Mouse (Mus musculus) myocyte (in vitro differentiated cells): Measurements from ENCODE around the gene Fxyd6. TPM values are rescaled to one million over a fixed set of nuclear protein-coding genes. Genes with fewer than 3 reads are reported as not detected.

Source experiments
- H3K27me3 ChIP-seq: one replicate; pipeline ENCODE4 v1.6.1; 2011; ENCODE audit not compliant: control insufficient read depth, insufficient read depth, insufficient read length
- H3K36me3 ChIP-seq: one replicate; pipeline ENCODE4 v1.6.1; 2011; ENCODE audit not compliant: control insufficient read depth, insufficient read depth
- H3K4me2 ChIP-seq: one replicate; pipeline ENCODE4 v1.6.1; 2011; ENCODE audit warnings: low read depth, control low read depth
- H3K4me3 ChIP-seq: one replicate; pipeline ENCODE4 v1.5.1; 2011; ENCODE audit warnings: mild to moderate bottlenecking, control low read depth, moderate library complexity
- H3K79me2 ChIP-seq: one replicate; pipeline ENCODE4 v1.6.1; 2011; ENCODE audit not compliant: control insufficient read depth, insufficient read depth
- H3ac ChIP-seq: one replicate; pipeline ENCODE4 v1.6.1; 2011; ENCODE audit not compliant: control insufficient read depth, insufficient read length
- CEBPB ChIP-seq: IDR thresholded peaks from 2 replicates; pipeline ENCODE4 v1.6.1; 2011; ENCODE audit warnings: mild to moderate bottlenecking, moderate library complexity; ENCODE audit not compliant: poor library complexity, insufficient read depth, severe bottlenecking
- E2F4 ChIP-seq: IDR thresholded peaks from one replicate; pipeline ENCODE4 v1.6.1; 2011; ENCODE audit warnings: mild to moderate bottlenecking, control low read depth, moderate library complexity; ENCODE audit not compliant: insufficient read depth
- MAX ChIP-seq: IDR thresholded peaks from one replicate; pipeline ENCODE4 v1.6.1; 2011; ENCODE audit warnings: low read depth, mild to moderate bottlenecking, control low read depth
- MYOD1 ChIP-seq, 3 experiments: IDR thresholded peaks; one replicate each; pipeline ENCODE4 v1.6.1; 2011; ENCODE audit warnings: control low read depth in 2 of 3, low read depth in 2 of 3, mild to moderate bottlenecking in 2 of 3, moderate library complexity in 1 of 3; ENCODE audit not compliant: insufficient read length in 2 of 3, control insufficient read depth in 1 of 3
- MYOG ChIP-seq, 3 experiments: IDR thresholded peaks; one replicate each; pipeline ENCODE4 v1.6.1; 2011; ENCODE audit warnings: control low read depth in 2 of 3, low read depth in 2 of 3, mild to moderate bottlenecking in 2 of 3; ENCODE audit not compliant: insufficient read length in 2 of 3, control insufficient read depth in 1 of 3, insufficient read depth in 1 of 3
- POLR2A ChIP-seq: IDR thresholded peaks from one replicate; pipeline ENCODE4 v1.6.1; 2011; ENCODE audit warnings: low read depth, mild to moderate bottlenecking, control low read depth, moderate library complexity; ENCODE audit not compliant: insufficient read length
- POLR2AphosphoS2 ChIP-seq: IDR thresholded peaks from one replicate; pipeline ENCODE4 v1.6.1; 2011; ENCODE audit warnings: low read depth, control low read depth; ENCODE audit not compliant: insufficient read length
- REST ChIP-seq: IDR thresholded peaks from one replicate; pipeline ENCODE4 v1.6.1; 2011; ENCODE audit warnings: mild to moderate bottlenecking, control low read depth, moderate library complexity; ENCODE audit not compliant: insufficient read depth, insufficient read length
- SRF ChIP-seq: IDR thresholded peaks from one replicate; pipeline ENCODE4 v1.6.1; 2011; ENCODE audit warnings: low read depth; ENCODE audit not compliant: control insufficient read depth, insufficient read length
- TCF12 ChIP-seq: IDR thresholded peaks from one replicate; pipeline ENCODE4 v1.6.1; 2011; ENCODE audit warnings: mild to moderate bottlenecking, control low read depth; ENCODE audit not compliant: poor library complexity, insufficient read depth, severe bottlenecking
- TCF3 ChIP-seq: IDR thresholded peaks from one replicate; pipeline ENCODE4 v1.6.1; 2011; ENCODE audit warnings: low read depth, control low read depth; ENCODE audit not compliant: insufficient read length
- USF1 ChIP-seq: IDR thresholded peaks from one replicate; pipeline ENCODE4 v1.6.1; 2011; ENCODE audit warnings: low read depth, mild to moderate bottlenecking, control low read depth, moderate library complexity
- polyA plus RNA-seq: library from polyadenylated mRNA; unstranded; fragments of >200 nt; fragmentation: generic; extraction: Trizol; gene quantifications from one replicate; pipeline ENCODE4 v1.2.1, GENCODE M21; 2012; ENCODE audit warnings: missing spikeins

Fxyd6 gene
- polyA plus RNA-seq, 1 experiment = 0.73 TPM

GRCm38 (mm10) chr9:45418252-45418651 lies 48.3 kb downstream of the Fxyd6 start:
- no peak overlapping the region for H3K4me3 ChIP-seq
- H3K79me2 ChIP-seq = no peaks in the 10 kb centered on the region
- H3ac ChIP-seq = no peak overlapping the region
- TF ChIP-seq MYOD1 (IDR thresholded peaks at IDR 0.05; ENCODE audit: control insufficient read depth in 1 of 3, insufficient read length in 2 of 3, low read depth in 2 of 3) (no peak), TCF12 (no peak), POLR2A (no peak), CEBPB (no peak), POLR2AphosphoS2 (no peak), MYOG (IDR thresholded peaks at IDR 0.05; ENCODE audit: control insufficient read depth in 1 of 3, insufficient read depth in 1 of 3, insufficient read length in 2 of 3, low read depth in 2 of 3) (no peak), MAX (no peak), USF1 (no peak), REST (no peak), E2F4 (no peak), TCF3 (no peak), SRF (no peak)
- peaks cover 7% of the 10 kb centered on the region for H3K27me3 ChIP-seq
- H3K36me3 ChIP-seq = no peaks in the 10 kb centered on the region
- H3K4me2 ChIP-seq = no peak overlapping the region

DNA sequence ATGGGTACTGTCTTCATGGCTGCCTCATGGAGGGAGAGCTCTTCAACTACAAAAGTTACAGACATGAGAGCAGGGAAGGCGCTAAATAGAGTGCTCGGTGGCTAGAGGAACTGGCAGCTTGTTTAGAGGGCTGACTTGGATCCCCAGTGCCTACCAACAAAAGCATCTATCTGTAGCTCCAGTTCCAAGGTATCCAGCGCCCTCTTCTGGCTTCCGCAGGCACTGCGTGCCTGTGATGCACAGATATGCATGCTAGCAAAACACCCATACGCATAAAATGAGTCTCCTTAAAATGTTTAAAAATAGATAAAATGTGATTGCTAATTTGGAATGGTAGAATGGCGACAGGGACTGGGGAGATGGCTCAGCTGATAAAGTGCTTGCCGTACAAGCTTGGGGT lies 51.2 kb downstream of the Fxyd6 start:
- TF ChIP-seq CEBPB = no peak
- no peak for TF ChIP-seq MYOD1 (IDR thresholded peaks at IDR 0.05; ENCODE audit: control insufficient read depth in 1 of 3, insufficient read length in 2 of 3, low read depth in 2 of 3)
- TF ChIP-seq TCF12 = no peak
- no peak for TF ChIP-seq POLR2A
- no peak for TF ChIP-seq E2F4
- TF ChIP-seq MYOG (IDR thresholded peaks at IDR 0.05; ENCODE audit: control insufficient read depth in 1 of 3, insufficient read depth in 1 of 3, insufficient read length in 2 of 3, low read depth in 2 of 3) = no peak
- TF ChIP-seq SRF = no peak
- no peak for TF ChIP-seq USF1
- TF ChIP-seq REST = no peak
- TF ChIP-seq MAX = no peak
- no peak for TF ChIP-seq TCF3
- no peak overlapping the region for H3ac ChIP-seq
- H3K27me3 ChIP-seq = peaks cover 9% of the 10 kb centered on the region
- no peaks in the 10 kb centered on the region for H3K79me2 ChIP-seq
- H3K36me3 ChIP-seq = no peaks in the 10 kb centered on the region
- no peak overlapping the region for H3K4me3 ChIP-seq
- H3K4me2 ChIP-seq = no peak overlapping the region

- Histone ChIP-seq H3K4me3 (no peak overlapping the region), H3K27me3 (peaks cover 13% of the 10 kb centered on the region), H3K79me2 (no peaks in the 10 kb centered on the region), H3K4me2 (no peak overlapping the region), H3K36me3 (no peaks in the 10 kb centered on the region), H3ac (no peak overlapping the region)
- no peak for TF ChIP-seq SRF
- no peak for TF ChIP-seq POLR2A
- no peak for TF ChIP-seq MYOD1 (IDR thresholded peaks at IDR 0.05; ENCODE audit: control insufficient read depth in 1 of 3, insufficient read length in 2 of 3, low read depth in 2 of 3)
- no peak for TF ChIP-seq POLR2AphosphoS2
- TF ChIP-seq CEBPB = no peak
- TF ChIP-seq E2F4 = no peak
- TF ChIP-seq MYOG (IDR thresholded peaks at IDR 0.05; ENCODE audit: control insufficient read depth in 1 of 3, insufficient read depth in 1 of 3, insufficient read length in 2 of 3, low read depth in 2 of 3) = no peak
- no peak for TF ChIP-seq REST
- no peak for TF ChIP-seq USF1
- no peak for TF ChIP-seq MAX
- no peak for TF ChIP-seq TCF3
- no peak for TF ChIP-seq TCF12
Measured at GRCm38 (mm10) chr9:45422761-45423298, 52.8 kb downstream of the Fxyd6 start.

DNA sequence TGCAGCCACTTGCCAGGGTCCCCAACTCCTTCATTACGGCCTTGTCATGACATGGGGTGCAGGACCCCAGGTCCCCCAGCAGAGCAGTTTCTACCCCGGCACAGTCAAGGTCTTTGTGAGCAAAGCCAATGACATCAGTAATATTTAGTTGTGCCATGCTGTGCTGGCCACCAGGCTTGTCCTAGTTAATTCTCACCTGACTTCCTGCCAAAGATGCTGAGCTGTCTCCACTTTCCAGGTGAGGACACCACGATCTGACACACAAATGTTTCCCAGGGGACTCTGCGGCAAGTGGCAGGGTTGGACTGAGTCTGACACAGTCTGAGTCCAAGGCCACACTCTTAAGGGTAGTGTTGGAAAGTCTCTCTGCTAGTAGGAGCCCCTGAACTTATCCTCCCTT lies 56.5 kb downstream of the Fxyd6 start, which contains the start of gene Dscaml1:
Gene Dscaml1 (plus strand): TSS at position 173 of the 400 bp plus-strand sequence.
- no peaks in the 10 kb centered on the region for H3K79me2 ChIP-seq
- H3K36me3 ChIP-seq = no peaks in the 10 kb centered on the region
- no peak within 1 kb of the TSS for H3ac ChIP-seq
- H3K27me3 ChIP-seq = peaks cover 39% of the 10 kb centered on the region
- H3K4me3 ChIP-seq = no peak within 1 kb of the TSS
- no peak within 1 kb of the TSS for H3K4me2 ChIP-seq
- TF ChIP-seq POLR2AphosphoS2 = no peak
- no peak for TF ChIP-seq MYOG (IDR thresholded peaks at IDR 0.05; ENCODE audit: control insufficient read depth in 1 of 3, insufficient read depth in 1 of 3, insufficient read length in 2 of 3, low read depth in 2 of 3)
- no peak for TF ChIP-seq MAX
- no peak for TF ChIP-seq SRF
- TF ChIP-seq CEBPB = no peak
- no peak for TF ChIP-seq MYOD1 (IDR thresholded peaks at IDR 0.05; ENCODE audit: control insufficient read depth in 1 of 3, insufficient read length in 2 of 3, low read depth in 2 of 3)
- no peak for TF ChIP-seq USF1
- no peak for TF ChIP-seq TCF3
- no peak for TF ChIP-seq TCF12
- no peak for TF ChIP-seq POLR2A
- no peak for TF ChIP-seq E2F4
- TF ChIP-seq REST = no peak
